25 mouse cellular contexts compared by ENCODE assay signal in the genomic region with DNA sequence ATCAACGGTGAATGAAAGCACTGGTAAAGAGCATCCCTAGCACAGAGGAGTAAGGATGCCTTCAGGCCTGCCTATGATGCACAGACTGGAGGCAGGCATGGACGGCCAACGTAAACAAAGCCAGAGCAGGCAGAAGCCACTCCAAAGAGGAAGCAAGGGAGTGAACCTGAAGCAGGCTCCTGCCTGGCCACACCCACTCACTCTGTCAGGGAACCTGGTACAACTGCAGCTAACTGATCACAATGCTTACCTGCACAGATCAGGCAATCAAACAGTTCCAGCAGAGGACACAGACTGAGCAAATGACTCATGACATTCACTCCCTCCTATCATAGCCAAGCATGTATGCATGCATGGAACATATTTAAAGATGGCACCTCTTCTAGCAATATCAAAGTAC.
DNase-seq lines count a peak whose midpoint lies in the region; ATAC-seq lines count a peak whose summit lies in the region.
"Had no signal": no experiment of that assay in that cellular context is flagged by ENCODE, and none has a peak within 500 bp of the region (broad histone marks: within the 10 kb centered on the region; RNA-seq: fewer than 3 reads in every experiment).

No protein-coding gene starts in this region.

- DNase-seq in thymus, postnatal 14 days: peak; percentile 24
- no peak for DNase-seq in thymus, postnatal 4 days
- no peak for DNase-seq in kidney, postnatal 4 days
- DNase-seq in embryo, embryonic 9.5 days (ENCODE audit: extremely low spot score): no peak
- DNase-seq: adrenal gland, adult 8-10 months; cerebellum, adult 11-12 months; cerebellum, postnatal 14 days; heart, adult 11 months; kidney, adult 2 months; kidney, postnatal 10 days; lung, adult 18-20 months had no signal

- no peaks in the 10 kb centered on the region for H3K27me3 ChIP-seq in stomach, embryonic 16.5 days (ENCODE audit: control insufficient read depth, insufficient read depth, low read length)
- H3K27me3 ChIP-seq in neural tube, embryonic 15.5 days (replicated peaks): no peaks in the 10 kb centered on the region
- H3K27me3 ChIP-seq: CH12.LX; embryonic facial prominence, embryonic 15.5 days; forebrain, embryonic 15.5 days; hindbrain, embryonic 15.5 days; limb, embryonic 12.5 days had no signal

- H3K9me3 ChIP-seq in stomach, embryonic 16.5 days (replicated peaks; ENCODE audit: control insufficient read depth, low read length): no peaks in the 10 kb centered on the region
- H3K9me3 ChIP-seq in neural tube, embryonic 15.5 days (replicated peaks): no peaks in the 10 kb centered on the region
- H3K9me3 ChIP-seq: embryonic facial prominence, embryonic 15.5 days; forebrain, embryonic 15.5 days; G1E; hindbrain, embryonic 15.5 days; limb, embryonic 12.5 days; midbrain, embryonic 10.5 days had no signal

- H3K27ac ChIP-seq in stomach, embryonic 16.5 days (ENCODE audit: low read length): no peak overlapping the region
- H3K27ac ChIP-seq in neural tube, embryonic 15.5 days (replicated peaks): no peak overlapping the region
- H3K27ac ChIP-seq: embryonic facial prominence, embryonic 15.5 days; forebrain, embryonic 15.5 days; hindbrain, embryonic 15.5 days; limb, embryonic 12.5 days; midbrain, embryonic 10.5 days had no signal

- H3K36me3 ChIP-seq in stomach, embryonic 16.5 days (ENCODE audit: control insufficient read depth, insufficient read depth, low read length): no peaks in the 10 kb centered on the region
- no peaks in the 10 kb centered on the region for H3K36me3 ChIP-seq in neural tube, embryonic 15.5 days
- H3K36me3 ChIP-seq: embryonic facial prominence, embryonic 15.5 days; forebrain, embryonic 15.5 days; hindbrain, embryonic 15.5 days; limb, embryonic 12.5 days; midbrain, embryonic 10.5 days had no signal

- H3K4me2 ChIP-seq in stomach, embryonic 16.5 days (ENCODE audit: low read depth, low read length): no peak overlapping the region
- H3K4me2 ChIP-seq in neural tube, embryonic 15.5 days: no peak overlapping the region
- H3K4me2 ChIP-seq: embryonic facial prominence, embryonic 15.5 days; forebrain, embryonic 15.5 days; heart, embryonic 11.5 days; hindbrain, embryonic 15.5 days; limb, embryonic 12.5 days; liver, embryonic 11.5 days had no signal

- WGBS in stomach, embryonic 16.5 days: 46% methylated on average over 3 of the region's 3 CpGs
- WGBS in neural tube, embryonic 15.5 days: 64% methylated on average over 3 of the region's 3 CpGs

- H3K9ac ChIP-seq in stomach, embryonic 16.5 days (ENCODE audit: low read length): no peak overlapping the region
- no peak overlapping the region for H3K9ac ChIP-seq in neural tube, embryonic 15.5 days (replicated peaks)
- H3K9ac ChIP-seq: embryonic facial prominence, embryonic 15.5 days; forebrain, embryonic 15.5 days; hindbrain, embryonic 15.5 days; limb, embryonic 12.5 days had no signal

- no peak overlapping the region for H3K4me3 ChIP-seq in stomach, embryonic 16.5 days (replicated peaks; ENCODE audit: low read length)
- no peak overlapping the region for H3K4me3 ChIP-seq in neural tube, embryonic 15.5 days (replicated peaks)
- H3K4me3 ChIP-seq: embryonic facial prominence, embryonic 15.5 days; forebrain, embryonic 15.5 days; hindbrain, embryonic 15.5 days; limb, embryonic 12.5 days; midbrain, embryonic 10.5 days had no signal

- no peaks in the 10 kb centered on the region for H3K4me1 ChIP-seq in stomach, embryonic 16.5 days (ENCODE audit: control insufficient read depth, insufficient read depth, low read length)
- H3K4me1 ChIP-seq in neural tube, embryonic 15.5 days: peaks cover 3% of the 10 kb centered on the region; the same call in 1 of the 2 replicates
- H3K4me1 ChIP-seq: limb, embryonic 12.5 days had no signal

- peak; percentile 36 for ATAC-seq in inflammation-experienced regulatory T-cells, adult 6 months
- peak; percentile 35 for ATAC-seq in megakaryocyte progenitor cell, adult 5-6 weeks (replicated peaks; ENCODE audit: poor library complexity)
- ATAC-seq in stomach, embryonic 16.5 days (ENCODE audit: insufficient read depth, low FRiP score): peak; percentile 25; the same call in 1 of the 2 replicates
- no peak for ATAC-seq in neural tube, embryonic 15.5 days (ENCODE audit: low FRiP score)
- ATAC-seq: activated CD4-positive, CD25-positive, alpha-beta regulatory T cell, adult 4 months; forebrain, embryonic 15.5 days had no signal
